Mouse (Mus musculus) intestine, postnatal 0 days (tissue): ENCODE results near the gene Grk1. TPM values are rescaled to one million over a fixed set of nuclear protein-coding genes. Genes with fewer than 3 reads are reported as not detected.
A peak's percentile ranks its signal among the peaks of the same experiment; 100 is the strongest.

Experiments
- ATAC-seq: fragments of 200-750 bp; cut with Nextera tagmentation; 2 replicates; pipeline ENCODE4 v1.8.0; 2017; ENCODE audit warnings: mild to moderate bottlenecking, moderate TSS enrichment, moderate library complexity
- H3K27ac ChIP-seq: fragments of 300-500 bp; sonication (generic); 2 replicates; pipeline ENCODE4 v1.5.1; 2014; ENCODE audit warnings: mild to moderate bottlenecking, low read depth, low read length, moderate library complexity
- H3K27me3 ChIP-seq: fragments of 300-500 bp; sonication (generic); replicated peaks from 2 replicates; pipeline ENCODE4 v1.6.1; 2014; ENCODE audit warnings: low read length, mixed read lengths; ENCODE audit not compliant: control insufficient read depth, insufficient read depth
- H3K36me3 ChIP-seq: fragments of 300-500 bp; sonication (generic); 2 replicates; pipeline ENCODE4 v1.6.1; 2014; ENCODE audit warnings: mild to moderate bottlenecking, moderate library complexity; ENCODE audit not compliant: control insufficient read depth, insufficient read depth
- H3K4me1 ChIP-seq: fragments of 300-500 bp; sonication (generic); replicated peaks from 2 replicates; pipeline ENCODE4 v1.6.1; 2014; ENCODE audit warnings: antibody characterized with exemption, low read length, mixed read lengths; ENCODE audit not compliant: control insufficient read depth, insufficient read depth
- H3K4me2 ChIP-seq: fragments of 300-500 bp; sonication (generic); replicated peaks from 2 replicates; pipeline ENCODE4 v1.6.1; 2014; ENCODE audit warnings: low read depth, mild to moderate bottlenecking, moderate library complexity
- H3K4me3 ChIP-seq: fragments of 300-500 bp; sonication (generic); 2 replicates; pipeline ENCODE4 v1.5.1; 2014; ENCODE audit warnings: low read depth, low read length
- H3K9ac ChIP-seq: fragments of 300-500 bp; sonication (generic); 2 replicates; pipeline ENCODE4 v1.6.1; 2014; ENCODE audit warnings: mild to moderate bottlenecking, low read depth, low read length
- H3K9me3 ChIP-seq: fragments of 300-500 bp; sonication (generic); 2 replicates; pipeline ENCODE4 v1.6.1; 2016; ENCODE audit warnings: mixed run types; ENCODE audit not compliant: control insufficient read depth
- CTCF ChIP-seq: sonication (generic); IDR thresholded peaks from 2 replicates; pipeline ENCODE4 v1.5.1; 2016; ENCODE audit warnings: low read depth, mild to moderate bottlenecking, control low read depth, antibody characterized with exemption, moderate library complexity
- WGBS: fragments of 180-500 bp; shearing (Covaris S2); extraction: QIAGEN DNeasy Blood & Tissue Kit; methylation state at CpG from one replicate; pipeline ENCODE4 v1.1.7; 2014; 5-methylcytosine and 5-hydroxymethylcytosine counted together
- polyA plus RNA-seq: library from polyadenylated mRNA; unstranded; fragments of >200 nt; fragmentation: Nextera tagmentation; extraction: Ambion mirVana; gene quantifications from 2 replicates; pipeline ENCODE4 v1.2.1, GENCODE M21; 2015

The Grk1 gene
- polyA plus RNA-seq, 1 experiment from 2014 or later: not detected

DNA sequence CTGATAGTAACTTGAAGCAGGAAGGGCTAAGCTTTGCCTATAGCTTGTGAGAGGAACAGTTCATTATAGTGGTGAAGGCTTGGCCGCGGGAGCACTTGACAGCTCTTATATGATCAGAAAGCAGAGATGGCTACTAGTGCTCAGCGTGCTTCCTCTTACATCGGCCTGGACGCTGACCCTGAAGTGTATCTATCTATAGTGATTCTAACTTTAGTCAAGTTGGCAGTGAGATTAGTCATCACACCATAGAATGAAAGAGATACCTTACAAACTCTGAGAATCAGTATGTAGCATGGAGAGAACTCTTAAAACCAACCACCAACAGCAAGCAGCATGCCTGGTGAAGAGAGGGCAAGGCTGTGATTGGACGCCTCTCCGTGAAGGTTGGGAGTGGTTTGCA lies 23.3 kb upstream of the Grk1 start:
- Histone ChIP-seq H3K4me1 (no peaks in the 10 kb centered on the region), H3K4me3 (no peak overlapping the region), H3K9ac (no peak overlapping the region), H3K27ac (no peak overlapping the region), H3K36me3 (peaks cover 17% of the 10 kb centered on the region), H3K4me2 (no peak overlapping the region), H3K27me3 (no peaks in the 10 kb centered on the region), H3K9me3 (no peaks in the 10 kb centered on the region)
- WGBS: 88% methylated on average over 7 of the region's 7 CpGs
- no peak for TF ChIP-seq CTCF
- ATAC-seq: no peak

DNA sequence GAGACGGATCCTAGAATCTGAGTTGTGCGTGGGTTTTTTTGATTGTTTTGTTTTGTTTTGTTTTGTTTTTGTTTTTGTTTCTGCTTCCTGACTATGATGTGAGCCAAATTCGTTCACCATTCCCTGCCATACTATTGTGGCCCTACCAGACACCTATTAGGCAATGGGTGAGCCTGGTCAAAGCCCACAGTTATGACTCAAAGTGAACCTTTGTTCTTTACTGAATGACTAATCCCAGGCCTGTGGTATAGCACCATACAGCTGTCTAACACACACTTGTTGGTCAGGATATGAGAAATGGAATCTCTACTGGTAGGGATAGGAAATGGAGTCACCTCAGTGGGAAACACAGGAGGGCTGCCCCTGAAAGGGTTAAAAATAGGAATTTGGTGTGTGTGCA lies 22.3 kb upstream of the Grk1 start:
- Histone ChIP-seq H3K9me3 (no peaks in the 10 kb centered on the region), H3K4me3 (no peak overlapping the region), H3K27ac (no peak overlapping the region), H3K27me3 (no peaks in the 10 kb centered on the region), H3K36me3 (peaks cover 17% of the 10 kb centered on the region), H3K4me1 (no peaks in the 10 kb centered on the region), H3K4me2 (no peak overlapping the region), H3K9ac (no peak overlapping the region)
- peak; percentile 57; the same call in 1 of the 2 replicates for ATAC-seq
- WGBS: 83% methylated on average over 3 of the region's 3 CpGs
- no peak for TF ChIP-seq CTCF

DNA sequence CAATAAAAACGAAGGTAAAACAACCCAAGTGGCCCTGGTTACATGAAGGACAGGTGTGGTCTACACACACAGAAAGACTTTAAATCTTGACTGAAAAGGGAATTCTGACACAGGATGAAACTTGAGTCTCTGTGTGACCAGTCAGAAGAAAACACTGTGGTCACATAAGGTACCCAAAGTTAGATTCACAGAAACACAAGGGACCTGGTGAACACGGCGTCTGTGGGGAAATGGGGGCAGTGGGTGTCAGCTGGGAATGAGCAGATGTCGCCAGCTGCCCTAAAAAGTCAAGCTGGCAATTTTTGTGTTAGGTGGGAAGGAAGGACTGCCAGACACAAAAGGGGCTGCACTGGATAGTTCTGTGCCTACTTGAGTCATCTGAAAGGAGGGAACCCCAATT lies 21.9 kb upstream of the Grk1 start:
- Histone ChIP-seq H3K9ac (no peak overlapping the region), H3K4me1 (no peaks in the 10 kb centered on the region), H3K9me3 (no peaks in the 10 kb centered on the region), H3K4me2 (no peak overlapping the region), H3K36me3 (peaks cover 17% of the 10 kb centered on the region), H3K27me3 (no peaks in the 10 kb centered on the region), H3K4me3 (no peak overlapping the region), H3K27ac (no peak overlapping the region)
- WGBS: 88% methylated on average over 4 of the region's 4 CpGs
- ATAC-seq: no peak
- no peak for TF ChIP-seq CTCF

DNA sequence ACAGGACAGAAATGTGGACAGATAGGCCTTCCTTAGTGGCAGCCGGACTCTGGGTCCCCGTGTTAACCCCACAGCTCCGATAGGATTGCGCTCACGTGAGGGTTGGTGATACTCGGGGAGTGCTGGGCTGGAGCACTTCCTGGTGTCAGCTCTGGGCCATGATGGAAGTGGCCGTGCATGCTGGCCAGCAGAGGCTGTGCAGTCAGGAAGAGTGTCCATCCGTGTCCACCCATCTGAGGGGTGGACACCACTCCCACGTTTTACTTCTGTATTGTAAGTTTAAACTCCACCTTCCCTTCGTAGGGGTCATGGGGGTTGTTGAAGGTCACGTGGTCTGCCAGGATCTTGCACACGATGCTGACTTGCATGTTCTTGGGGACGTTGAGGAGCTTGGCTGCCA lies 18.5 kb upstream of the Grk1 start:
- Histone ChIP-seq H3K4me2 (no peak overlapping the region), H3K9ac (no peak overlapping the region), H3K27ac (no peak overlapping the region), H3K9me3 (no peaks in the 10 kb centered on the region), H3K36me3 (no peaks in the 10 kb centered on the region), H3K27me3 (no peaks in the 10 kb centered on the region), H3K4me3 (no peak overlapping the region), H3K4me1 (no peaks in the 10 kb centered on the region)
- no peak for TF ChIP-seq CTCF
- WGBS: 75% methylated on average over 13 of the region's 13 CpGs
- ATAC-seq: no peak

DNA sequence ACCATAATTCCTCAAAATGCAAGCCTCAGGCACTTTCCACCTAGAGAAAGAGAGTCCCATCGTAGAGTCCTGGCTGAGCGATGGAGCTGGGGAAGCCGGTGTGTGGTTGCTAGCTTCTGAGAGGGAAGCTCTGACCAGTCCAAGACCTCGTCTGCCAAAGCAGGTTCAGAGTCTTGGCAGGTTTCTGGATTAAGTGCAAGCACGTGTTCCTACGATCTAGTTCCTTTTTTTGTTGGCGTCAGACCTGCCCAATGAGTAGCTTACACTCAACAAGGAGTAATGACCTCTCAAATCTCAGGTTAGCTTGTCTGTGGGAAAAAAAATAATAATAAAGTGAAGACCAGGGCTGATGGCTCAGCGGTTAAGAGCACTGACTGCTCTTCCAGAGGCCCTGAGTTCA lies 17.2 kb upstream of the Grk1 start:
- Histone ChIP-seq H3K9me3 (no peaks in the 10 kb centered on the region), H3K27me3 (no peaks in the 10 kb centered on the region), H3K4me1 (no peaks in the 10 kb centered on the region), H3K9ac (no peak overlapping the region), H3K36me3 (no peaks in the 10 kb centered on the region), H3K27ac (no peak overlapping the region), H3K4me3 (no peak overlapping the region), H3K4me2 (no peak overlapping the region)
- no peak for ATAC-seq
- 80% methylated on average over 8 of the region's 8 CpGs for WGBS
- TF ChIP-seq CTCF: no peak

DNA sequence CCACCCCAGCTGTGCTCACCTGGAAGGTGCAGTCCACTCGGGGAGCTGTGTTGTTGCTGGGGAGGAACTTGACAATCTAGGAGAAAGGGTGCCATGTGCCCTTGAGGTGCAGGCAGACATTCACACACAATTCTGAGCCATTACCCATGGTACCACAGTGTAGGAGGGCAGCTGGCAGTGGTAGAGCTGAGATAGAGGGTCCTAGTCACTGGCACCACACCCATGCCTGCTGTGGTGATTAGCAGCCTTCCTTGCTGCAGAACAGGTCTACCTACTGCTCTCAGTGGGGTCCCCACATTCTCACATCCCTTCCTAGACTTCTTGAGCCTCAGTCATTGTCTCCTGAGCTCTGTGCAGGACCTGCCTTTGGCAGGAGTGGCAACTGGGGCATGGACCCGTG lies 16.1 kb upstream of the Grk1 start:
- no peaks in the 10 kb centered on the region for H3K4me1 ChIP-seq
- 65% methylated on average over 2 of the region's 2 CpGs for WGBS
- no peak overlapping the region for H3K4me2 ChIP-seq
- no peak overlapping the region for H3K9ac ChIP-seq
- no peak overlapping the region for H3K27ac ChIP-seq
- no peak for TF ChIP-seq CTCF
- H3K9me3 ChIP-seq: no peaks in the 10 kb centered on the region
- no peaks in the 10 kb centered on the region for H3K36me3 ChIP-seq
- ATAC-seq: no peak
- H3K4me3 ChIP-seq: no peak overlapping the region
- no peaks in the 10 kb centered on the region for H3K27me3 ChIP-seq

DNA sequence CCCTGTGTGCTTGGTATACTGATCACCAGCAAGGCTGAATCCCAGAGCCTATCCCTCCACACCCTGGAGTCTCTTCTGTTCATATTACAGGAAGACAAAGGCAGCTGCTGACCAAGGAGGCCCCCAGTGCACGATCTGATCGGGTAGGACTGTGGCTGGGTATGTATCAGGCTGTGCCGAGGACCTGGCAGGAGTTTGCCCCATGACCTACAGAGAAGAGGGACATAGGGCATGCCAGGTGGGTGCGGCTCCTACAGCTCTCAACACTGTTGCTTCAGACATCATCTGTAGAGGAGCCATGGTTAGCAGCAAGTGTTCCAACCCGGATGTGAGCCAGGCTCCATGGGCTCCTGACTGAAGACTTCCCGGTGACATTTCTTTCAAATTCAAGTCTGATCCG lies 11.0 kb upstream of the Grk1 start:
- ATAC-seq: no peak
- H3K27ac ChIP-seq: no peak overlapping the region
- 86% methylated on average over 7 of the region's 7 CpGs for WGBS
- no peaks in the 10 kb centered on the region for H3K27me3 ChIP-seq
- no peaks in the 10 kb centered on the region for H3K36me3 ChIP-seq
- H3K4me2 ChIP-seq: no peak overlapping the region
- H3K4me1 ChIP-seq: no peaks in the 10 kb centered on the region
- TF ChIP-seq CTCF: no peak
- H3K4me3 ChIP-seq: no peak overlapping the region
- no peak overlapping the region for H3K9ac ChIP-seq
- H3K9me3 ChIP-seq: no peaks in the 10 kb centered on the region
